Mouse (Mus musculus) cerebellum, postnatal 4 days (tissue): ENCODE data around the gene Fgr.

Experiments used
- DNase-seq, 2 experiments: peaks; one replicate each; pipeline ENCODE4 v3.0.0; 2022; ENCODE audit warnings: low spot score in 2 of 2, mixed read lengths in 1 of 2

Gene Fgr

DNA sequence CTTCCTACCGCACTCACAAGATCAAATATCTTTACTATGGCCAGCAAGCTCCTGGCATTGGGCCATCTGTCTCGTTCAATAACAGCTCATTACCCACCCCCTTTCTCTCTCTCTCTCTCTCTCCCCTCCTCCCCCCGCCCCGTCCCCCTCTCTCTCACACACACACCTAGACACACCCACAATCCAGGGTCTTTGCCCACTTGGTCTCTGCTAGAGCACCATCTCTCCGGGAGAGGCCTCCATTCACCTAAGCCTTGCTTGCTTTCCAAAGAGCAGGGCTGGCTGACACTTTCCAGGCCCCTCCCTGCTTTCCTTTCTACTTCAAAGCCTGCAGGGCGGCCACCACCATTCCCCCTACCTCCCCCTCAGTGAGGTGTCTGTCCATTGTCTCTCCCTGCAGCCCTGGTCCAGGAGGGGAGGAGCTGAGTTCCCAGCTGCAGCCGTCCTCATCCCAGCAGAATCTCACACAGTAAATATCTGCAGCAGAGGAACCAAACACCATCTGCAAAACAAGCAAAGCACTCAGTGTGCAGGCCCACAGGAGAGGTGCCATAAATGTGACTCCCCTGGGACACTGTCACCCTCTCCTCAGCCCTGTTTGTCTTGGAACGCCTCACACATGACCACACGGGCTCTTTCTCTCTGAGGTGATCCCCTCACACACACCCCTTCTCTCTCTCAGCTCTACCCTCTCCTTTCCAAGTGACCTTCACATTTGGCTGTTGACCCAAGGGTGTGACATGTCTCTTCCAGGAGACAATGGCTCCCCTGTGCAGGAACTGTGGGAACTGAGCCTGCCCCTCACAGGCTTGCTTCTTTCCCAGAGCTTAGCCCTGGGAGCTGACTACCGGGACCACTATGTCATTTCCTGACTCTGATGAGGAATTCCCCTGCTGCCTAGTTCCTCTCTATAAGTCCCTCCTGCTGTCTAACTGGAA, 14.9 kb upstream of the Fgr start:
- no peak for DNase-seq

DNA sequence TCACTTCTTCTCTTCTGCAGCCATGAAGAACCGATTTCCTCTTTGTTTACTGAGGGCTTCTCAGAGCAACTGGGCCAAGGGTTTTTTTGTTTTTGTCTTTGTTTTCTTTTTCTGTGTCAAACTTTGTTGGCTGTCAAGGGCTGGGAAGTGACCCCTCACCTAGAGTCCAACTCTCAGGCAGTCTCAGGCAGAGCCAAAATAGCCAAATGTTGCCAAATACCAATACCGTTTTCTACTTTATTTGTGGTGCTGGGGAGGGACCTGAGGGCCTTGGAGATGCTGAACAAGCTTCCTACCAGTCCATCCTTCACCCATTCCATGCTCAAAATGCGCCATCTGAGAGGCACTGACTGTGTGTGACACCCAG, 14.2 kb upstream of the Fgr start:
- no peak for DNase-seq

DNA sequence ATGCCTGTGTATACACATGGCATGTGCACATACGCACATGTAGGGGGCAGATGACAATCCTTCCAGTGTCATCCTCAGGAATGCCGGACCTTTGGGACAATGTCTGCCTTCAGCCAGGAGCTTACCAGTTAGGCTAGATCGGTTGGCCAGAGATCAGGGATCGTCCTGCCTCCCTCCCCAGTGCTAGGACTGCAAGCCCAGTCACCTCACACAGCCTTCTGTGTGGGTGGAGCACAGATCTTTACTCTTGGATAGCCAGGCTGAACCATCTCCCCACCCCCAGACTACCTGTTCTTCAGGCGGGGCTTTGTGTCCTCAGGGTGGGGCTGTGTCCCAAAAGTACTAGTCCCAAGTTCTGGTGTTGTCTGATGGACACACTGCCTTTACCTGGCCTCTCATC, 13.6 kb upstream of the Fgr start:
- DNase-seq: no peak

DNA sequence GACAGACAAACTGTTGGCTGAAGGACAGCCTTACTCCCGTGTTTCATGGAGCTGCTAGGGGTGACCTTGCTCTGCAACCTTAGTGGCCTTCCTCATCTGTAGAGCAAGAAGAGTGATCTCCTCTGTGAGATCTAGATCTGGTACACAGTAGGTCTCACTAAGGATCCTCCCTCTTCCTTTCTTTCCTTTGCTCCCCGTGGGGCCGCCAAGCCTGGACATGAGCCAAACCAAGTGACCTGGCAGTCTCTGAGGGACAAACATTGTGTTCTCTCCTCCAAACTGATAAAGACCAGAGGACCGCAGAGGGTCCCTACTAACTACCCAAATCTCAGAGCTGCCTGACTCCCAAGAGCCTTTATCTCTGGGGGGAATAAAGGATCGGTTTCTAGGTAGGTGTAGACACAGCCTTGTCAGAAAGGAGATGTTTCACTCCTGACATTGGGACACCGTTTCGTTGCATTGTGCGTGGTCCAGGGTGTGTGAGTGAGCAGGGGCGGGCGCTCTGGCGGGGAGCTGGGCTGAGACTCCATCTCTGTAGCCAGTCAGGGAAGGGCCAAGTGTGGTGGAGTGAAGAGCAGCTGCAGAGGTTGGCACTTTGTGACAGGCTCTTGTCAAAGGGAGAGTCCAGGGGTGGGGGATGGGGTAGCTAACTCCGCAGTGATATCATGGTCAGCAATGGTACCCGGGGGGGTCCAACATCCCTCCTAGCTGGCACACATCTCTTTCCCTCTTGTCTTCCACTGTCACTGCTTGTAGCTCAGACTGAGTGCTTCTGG, 12.8 kb upstream of the Fgr start:
- DNase-seq: no peak

DNA sequence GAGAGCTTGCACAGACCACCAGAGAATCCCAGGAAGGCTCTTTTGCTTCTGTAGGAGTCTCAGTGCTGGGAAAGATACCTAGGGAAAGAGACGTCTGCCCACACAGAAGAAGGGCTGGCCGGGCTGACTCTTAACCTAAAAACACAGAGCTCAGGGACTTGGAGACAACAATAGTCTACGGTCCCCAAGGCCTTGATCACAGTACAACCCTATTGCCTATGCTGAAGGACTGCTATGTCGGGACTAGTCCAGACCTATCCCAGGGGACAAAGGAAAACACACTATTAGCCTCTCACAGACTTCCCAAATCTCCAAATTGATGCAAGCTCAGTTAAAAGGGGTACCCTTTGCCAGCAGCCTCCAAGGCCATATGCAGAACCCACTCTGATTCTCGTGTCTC, 12.0 kb upstream of the Fgr start:
- no peak for DNase-seq

DNA sequence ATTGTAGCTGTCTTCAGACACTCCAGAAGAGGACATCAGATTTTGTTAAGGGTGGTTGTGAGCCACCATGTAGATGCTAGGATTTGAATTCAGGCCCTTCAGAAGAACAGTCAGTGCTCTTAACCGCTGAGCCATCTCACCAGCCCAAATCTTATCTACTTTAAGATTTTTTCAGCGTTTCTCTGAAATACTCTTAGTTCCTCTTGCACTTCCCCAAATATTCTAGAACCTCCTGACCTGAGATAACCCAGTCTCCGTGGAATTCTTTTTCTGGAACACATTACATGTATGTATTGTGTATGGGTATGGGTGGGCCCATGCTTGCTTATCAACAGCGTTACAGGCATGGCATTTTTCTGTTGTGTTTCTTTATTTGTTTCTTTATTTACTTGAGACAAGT, 11.3 kb upstream of the Fgr start:
- DNase-seq: no peak

DNA sequence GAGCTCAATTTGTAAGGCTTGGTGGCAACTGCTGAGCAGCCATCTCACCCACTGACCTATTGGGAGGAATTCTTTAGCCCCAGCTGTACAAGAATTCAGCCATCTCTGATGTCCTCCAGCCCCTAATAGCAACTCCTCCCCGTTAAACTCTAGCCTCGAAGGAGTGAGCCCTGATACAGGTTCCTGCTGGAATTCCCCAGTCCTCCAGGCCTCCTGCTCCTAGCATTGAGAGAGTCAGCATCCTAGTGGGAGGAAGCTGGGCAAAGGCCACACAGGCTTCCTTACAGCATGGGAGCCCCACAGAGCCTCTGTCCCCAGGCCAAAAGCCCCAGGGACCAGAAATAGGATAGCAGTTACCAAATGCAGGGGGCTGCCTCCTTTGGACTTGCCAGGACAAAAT, 10.5 kb upstream of the Fgr start:
- DNase-seq: no peak

DNA sequence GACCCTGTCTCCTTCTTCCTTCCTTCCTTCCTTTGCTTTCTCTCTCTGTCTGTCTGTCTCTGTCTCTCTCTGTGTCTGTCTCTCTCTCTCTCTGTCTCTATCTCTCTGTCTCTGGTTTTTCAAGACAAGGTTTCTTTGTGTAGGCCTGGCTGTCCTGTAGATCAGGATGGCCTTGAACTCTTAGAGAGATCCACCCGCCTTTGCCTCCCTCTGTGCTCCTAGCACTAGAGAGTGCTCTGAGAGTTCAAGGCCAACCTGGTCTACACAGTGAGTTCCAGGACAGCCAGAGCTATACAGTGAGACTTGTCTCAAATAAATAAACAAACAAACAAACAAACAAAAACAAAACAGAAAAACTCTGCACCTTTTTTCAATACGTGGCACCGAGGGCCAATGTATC, 9.8 kb upstream of the Fgr start:
- DNase-seq: no peak

DNA sequence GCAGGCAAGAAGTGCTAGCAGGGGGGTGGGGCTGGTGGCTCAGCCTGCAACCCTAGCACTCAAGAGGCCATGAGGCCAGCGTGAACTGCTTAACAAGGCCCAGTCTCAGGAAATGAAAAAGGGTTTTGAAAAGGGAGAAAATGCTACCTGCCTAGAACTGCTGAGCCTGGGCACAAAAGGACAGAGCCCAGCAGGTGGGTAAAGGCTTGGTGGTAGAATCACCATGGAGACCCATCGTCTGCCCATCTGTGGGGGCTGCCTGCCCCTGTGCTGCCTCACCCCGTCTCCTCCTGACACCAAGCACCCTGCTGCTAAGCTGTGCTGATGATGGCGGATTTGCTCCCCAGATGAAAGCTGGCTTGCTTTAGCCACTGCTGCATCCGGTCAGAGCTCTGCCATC, 9.4 kb upstream of the Fgr start:
- no peak for DNase-seq

DNA sequence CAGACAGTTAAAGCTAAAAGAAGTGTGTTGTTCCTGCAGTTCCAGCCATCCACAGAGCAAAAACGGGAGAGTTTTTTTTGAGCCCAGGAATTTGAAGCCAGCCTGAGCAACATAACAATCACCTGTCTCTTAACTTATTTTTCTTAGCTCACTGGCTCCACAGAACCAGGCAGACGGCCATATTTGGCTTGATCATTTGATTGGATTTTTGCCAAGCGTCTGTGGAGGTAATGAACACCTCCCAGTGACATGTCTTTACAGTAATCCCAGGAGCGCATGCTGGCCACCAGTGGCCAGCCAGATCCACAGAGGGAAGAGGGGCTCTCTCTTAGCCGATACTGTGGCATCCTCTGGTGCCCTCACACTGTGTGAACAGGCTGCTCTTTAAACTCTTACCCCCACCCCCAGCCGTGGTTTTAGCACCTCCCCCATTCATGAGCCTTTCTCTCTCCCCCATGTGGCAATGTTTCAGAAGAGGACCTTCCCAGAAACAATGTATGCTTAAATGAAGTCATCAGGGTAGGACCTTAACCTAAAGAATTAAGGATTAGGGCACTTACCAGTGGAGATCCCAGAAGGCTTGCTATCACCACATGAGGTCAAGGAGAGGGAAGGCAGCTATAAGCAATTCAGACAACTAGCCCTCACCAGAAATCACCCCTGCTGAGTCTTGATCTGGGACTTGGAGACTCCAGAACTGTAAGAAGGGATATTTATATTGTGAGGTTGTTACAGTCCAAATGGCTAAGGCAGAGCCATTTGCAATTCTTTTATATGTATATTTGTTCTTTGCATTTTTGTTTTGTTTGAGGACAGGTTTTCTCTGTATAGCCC, 5.6 kb upstream of the Fgr start:
- DNase-seq: no peak

DNA sequence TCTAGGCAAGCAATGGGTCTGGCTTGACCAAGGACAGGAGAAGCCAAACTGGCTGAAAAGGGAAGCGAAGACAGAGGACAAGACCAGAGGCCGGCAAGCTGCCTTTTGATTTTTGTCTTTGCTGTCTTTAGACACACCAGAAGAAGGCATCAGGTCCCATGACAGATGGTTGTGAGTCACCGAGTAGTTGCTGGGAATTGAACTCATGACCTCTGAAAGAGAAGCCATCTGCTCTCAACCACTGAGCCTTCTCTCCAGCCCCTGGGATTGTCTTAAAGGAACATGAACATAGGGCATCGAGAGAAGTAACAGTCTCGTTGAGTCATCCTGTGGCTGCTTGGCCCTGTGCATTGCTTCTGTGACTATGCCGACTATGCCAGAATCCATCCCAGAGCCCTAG, 2.3 kb upstream of the Fgr start:
- DNase-seq: no peak

DNA sequence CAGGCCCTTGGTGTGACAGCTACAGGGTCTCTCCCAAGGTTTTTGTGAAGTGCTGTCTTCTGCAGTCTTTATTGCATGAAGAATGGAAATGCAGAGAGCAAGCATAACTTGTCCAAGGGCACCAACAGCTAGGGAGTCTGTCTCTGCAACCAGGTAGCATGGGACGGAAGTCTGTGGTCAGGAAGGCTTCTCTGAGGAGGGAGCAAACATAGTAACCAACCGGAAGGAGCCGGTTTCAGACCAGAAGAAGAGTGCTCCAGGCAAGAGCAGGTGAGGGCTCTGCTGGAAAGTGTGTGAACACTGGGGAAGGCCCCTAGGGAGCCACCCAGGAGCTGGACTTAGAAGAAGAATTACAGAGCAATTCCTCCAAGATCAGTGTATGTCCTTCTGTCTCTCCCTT, 1.8 kb upstream of the Fgr start:
- DNase-seq: no peak

DNA sequence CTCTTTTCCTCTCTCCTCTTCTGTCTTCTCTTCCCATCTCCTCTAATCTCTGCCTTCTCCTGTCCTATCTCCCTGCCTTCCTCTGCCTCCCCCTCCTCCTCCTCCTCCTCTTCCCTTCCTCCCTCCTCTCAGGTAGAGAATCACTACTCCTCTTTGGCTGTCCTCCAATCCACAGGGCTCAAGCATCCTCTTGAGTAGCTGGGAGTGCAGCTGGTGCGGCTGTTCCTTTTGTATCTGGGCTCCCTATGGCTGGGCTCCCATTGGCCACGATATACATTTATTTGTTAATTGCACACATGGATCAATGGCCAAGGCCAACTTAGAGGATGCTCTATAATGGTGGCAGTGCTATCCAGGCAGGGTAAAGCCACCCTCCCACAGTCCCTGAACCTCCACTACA, 1.3 kb upstream of the Fgr start:
- DNase-seq: no peak

DNA sequence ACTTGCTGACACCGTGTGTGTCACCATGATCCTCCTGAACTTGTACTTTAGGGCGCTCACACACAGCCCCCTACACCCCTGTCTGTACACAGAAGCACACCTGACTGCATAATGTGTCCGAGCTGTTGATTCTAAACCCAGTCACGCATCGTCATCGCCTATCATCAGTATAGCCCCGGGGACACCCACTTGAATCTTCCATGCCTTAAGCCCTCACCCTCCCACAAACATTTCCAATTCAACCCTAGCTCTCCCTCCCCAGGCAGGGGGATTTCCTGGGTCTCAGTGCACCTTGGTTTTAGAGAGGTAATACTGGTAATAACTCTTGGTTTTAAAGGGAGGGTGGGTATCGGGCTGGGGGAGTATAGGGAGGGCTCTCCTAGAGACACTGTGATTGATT, 709 bp upstream of the Fgr start:
- DNase-seq: no peak

DNA sequence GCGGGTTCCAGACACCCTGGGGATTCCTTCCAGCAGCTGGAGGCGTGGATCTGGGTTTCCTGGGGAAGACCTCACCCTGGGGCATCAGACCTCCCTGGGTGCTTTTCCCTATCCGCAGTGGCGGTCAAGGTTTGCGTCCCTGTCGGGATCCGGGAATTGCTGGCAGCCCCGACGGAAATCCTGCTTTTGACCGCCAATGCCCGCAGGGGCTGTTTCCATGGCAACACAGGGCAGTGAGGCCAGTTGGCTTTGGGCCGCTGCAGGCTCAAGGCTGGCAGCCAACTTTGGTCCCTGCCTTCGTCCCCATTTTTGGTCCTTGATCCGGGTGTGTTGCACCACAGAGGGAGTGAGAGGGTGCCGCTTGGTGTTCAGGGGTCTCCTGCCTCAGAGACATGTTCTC, 1.0 kb downstream of the Fgr start:
- peak; percentile 64 to 91 for DNase-seq

DNA sequence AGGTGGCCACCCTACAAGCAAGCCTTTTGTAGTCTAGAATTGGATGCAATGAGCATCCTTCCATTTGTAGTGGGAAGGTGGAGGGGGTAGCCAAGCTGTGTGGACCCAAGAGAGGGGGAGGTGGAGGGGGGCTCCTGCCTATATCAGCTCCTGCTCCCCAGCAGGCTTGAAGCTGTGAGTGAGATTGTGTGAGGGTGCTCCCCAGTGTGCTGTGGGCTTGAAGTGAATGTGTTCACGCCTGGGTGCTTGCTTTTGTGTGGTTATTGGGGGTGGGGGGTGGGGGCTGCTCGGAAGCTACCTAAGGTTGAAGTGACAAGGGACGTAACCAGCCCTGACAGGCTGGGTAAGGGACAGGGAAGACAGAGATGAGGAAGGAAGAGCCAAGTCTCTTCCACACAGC, 1.9 kb downstream of the Fgr start:
- no peak for DNase-seq

DNA sequence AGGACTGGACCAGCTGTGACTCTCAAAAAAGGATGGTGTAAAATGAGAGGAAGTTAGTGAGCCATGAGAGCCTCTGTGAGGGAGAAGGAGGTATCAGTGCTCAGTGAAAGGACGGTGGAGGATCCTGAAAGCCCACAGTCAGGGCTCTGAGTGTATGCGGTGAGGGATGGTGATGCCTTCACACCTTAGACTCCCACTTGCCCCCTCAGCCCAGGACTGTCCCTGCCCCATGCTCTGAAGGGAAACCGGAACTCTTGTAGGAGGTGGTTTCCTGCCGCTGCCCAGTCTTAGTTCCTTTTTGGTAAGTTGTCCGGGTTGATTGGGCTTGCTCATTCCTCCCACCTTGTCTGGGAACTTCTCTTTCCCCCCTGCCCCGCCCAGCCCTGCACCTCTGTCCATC, 2.8 kb downstream of the Fgr start:
- no peak for DNase-seq

DNA sequence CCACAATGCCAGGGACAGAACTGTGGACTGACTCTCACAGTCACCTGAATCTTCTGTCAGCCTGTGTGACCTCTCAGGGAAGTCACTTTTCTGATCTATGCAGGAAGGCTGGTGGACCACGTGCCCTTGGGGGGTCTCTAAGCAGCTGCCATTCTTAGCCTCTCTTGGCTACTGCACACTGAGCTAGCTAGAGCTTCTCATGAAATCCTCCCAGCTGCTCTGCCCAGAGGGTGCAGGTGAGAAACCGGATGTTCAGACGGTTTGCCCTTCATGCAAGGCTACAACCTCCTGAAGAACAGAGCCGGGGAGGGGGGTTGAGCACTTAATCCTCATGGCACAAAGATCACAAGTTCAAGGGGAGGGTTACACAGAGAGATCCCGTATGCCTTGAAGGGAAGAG, 3.7 kb downstream of the Fgr start:
- no peak for DNase-seq

DNA sequence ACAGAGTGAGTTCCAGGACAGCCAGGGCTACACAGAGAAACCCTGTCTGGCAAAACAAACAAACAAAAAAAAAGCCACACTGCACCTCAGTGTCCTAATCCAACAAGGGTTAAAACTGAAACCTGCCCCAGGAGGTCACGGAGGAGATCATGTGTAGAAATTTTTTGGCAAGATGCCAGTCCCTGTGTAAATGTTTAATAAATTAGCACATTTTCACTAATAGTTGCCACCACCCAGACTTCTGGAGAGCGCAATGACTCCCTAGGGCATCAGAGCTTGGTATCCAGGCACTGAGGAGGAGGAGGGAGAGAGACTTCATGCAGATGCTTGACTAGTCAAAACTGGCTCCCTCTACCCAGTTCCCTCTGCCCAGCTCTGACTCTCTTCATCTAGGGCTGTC, 5.3 kb downstream of the Fgr start:
- DNase-seq: no peak

DNA sequence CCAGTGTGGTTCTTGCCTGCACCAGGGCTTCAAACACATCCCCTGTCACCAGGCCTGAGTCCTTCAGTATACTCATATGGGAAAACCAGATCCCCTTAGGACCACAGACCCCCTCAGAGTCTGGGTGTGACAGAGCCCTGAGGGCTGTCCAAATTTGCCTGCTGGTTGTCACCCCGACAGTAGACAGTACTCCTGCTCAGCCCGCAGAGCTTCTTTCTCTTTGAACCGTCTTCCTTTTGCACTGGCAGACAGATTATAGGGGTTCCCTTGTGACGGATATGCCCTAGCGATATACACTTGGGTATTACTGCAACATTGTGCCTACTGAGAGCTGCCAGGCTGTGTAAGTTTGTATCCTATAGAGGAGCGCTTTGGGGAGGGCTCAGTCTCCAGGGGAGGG, 7.7 kb downstream of the Fgr start:
- no peak for DNase-seq

DNA sequence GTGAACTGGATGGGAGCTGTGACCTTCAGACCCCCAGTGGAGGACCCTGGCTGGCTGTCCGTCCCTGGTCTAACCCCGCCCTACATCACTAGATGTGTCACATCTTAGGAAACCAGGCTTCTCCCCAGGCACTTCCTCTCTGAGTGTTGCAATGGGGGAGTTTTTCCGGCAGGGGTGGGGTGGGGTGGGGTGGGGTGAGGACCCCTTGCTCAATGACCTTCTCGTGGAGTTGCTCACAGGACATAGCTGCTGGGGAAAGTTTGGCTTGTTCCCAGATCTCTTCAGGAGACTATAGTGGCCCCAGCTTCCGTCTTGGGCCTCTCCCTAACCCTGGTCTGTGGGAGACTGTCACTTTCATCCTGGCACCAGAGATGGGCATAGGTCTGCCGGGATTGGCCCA, 9.1 kb downstream of the Fgr start:
- DNase-seq: no peak
